Mouse (Mus musculus): Measurements from ENCODE around the gene Plcb2.

The Plcb2 gene

GRCm38 (mm10) chr2:118662902-118663803, 65.1 kb downstream of the Plcb2 start, which contains the start of gene Pak6:
TSS of gene Pak6 (plus strand) at chr2:118663303.
- no peak for DNase-seq (ENCODE audit: extremely low spot score, low read depth, low spot score)

DNA sequence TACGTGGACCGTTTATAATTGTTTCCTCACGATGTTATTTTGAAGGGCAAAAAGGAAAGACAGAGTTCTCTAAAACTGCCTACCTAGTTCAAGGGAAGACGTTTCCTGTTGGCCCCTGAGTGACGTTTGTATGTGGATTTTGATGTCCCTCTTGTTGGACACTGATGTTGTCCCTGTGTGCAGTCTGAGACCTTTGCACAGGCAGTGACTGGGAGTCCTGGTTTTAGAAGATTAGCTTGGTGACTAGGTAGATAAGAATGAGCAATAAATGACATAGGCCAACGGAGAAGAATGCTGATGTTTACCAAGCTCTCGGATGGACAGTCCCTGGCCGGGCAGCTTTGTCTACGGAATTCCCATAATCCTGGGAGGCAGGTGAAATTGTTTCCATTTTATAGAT, 66.3 kb downstream of the Plcb2 start:
- DNase-seq (ENCODE audit: extremely low spot score, low read depth, low spot score): no peak

- peak; percentile 41 for DNase-seq (ENCODE audit: extremely low spot score, low read depth, low spot score)
Observed at GRCm38 (mm10) chr2:118659998-118660452, 68.2 kb downstream of the Plcb2 start.

DNA sequence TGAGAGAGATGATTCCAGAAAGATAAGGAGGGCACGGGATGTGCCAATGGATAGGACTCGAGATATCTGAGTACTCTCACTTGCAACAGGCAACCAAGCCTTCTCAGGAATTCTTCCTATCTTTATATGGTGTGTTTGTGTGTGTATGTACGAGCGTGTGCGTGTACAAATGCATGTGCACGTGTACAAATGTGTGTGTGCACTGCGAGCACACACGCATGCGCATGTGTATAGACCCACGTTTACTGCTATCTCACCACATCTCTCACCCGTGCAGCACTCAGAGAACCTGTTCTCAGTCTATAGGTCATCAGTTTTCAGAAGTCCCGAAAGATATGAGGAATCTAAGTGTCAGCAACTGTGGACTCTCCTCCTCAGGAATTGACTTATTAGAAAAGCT, 68.7 kb downstream of the Plcb2 start:
- DNase-seq (ENCODE audit: extremely low spot score, low read depth, low spot score): no peak

DNA sequence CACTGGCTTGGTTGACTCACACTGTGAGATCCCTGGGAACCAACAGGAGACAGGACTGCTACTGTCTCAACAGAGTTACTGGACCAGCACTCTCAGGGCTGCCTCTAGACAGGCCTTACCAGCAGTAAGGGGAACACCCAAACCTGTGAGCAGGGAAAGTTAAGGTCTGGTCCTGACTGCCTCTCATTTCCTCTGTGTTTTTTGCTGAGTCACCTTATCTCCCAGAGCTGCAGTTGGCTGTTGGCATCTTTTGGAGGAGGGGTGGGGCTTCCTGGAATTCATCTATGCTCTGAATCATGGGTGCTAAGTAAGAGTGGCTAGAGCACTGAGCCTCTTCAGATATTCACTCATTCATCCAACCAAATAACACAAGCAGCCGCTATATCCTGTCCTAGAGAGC, 69.2 kb downstream of the Plcb2 start:
- DNase-seq (ENCODE audit: extremely low spot score, low read depth, low spot score): no peak

DNA sequence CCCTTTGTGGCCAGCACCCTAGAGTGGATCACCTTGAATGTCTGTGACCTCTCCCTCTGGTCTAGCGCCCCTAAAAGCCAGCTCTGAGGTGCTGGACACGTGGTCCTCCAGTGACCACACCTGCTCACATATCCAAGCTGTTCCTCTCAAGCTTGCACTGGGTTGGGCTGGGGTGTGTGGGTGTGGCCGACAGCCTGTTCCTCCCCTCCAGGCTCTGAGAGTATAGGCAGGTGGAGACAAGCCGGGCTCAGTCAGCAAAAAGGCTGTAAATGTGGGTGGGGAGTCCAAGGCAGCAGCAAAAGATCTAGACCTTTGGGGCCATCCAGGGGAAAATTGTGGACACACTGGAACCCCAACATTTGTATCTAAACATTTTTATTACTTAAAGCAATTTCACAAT, 69.8 kb downstream of the Plcb2 start:
- no peak for DNase-seq (ENCODE audit: extremely low spot score, low read depth, low spot score)

Measured in hindlimb bud, embryonic 11.5 days (tissue).